Mouse (Mus musculus) cerebellum, adult 2 months (tissue): Measurements from ENCODE around the gene 4930505A04Rik.

Source experiments
- CTCF ChIP-seq: fragments of 200-500 bp; IDR thresholded peaks from 2 replicates; pipeline ENCODE4 v1.5.1; 2011; ENCODE audit warnings: low read depth, mild to moderate bottlenecking, control low read depth, low read length, moderate library complexity, borderline replicate concordance; ENCODE audit not compliant: insufficient read depth
- POLR2A ChIP-seq: fragments of 200-500 bp; IDR thresholded peaks from 2 replicates; pipeline ENCODE4 v1.6.1; 2011; ENCODE audit warnings: low read length, control low read depth, borderline replicate concordance; ENCODE audit not compliant: insufficient read depth

- TF ChIP-seq CTCF: no peak
- no peak for TF ChIP-seq POLR2A
Measured at GRCm38 (mm10) chr11:30405581-30405980, 66.0 kb downstream of the 4930505A04Rik start.
